Mouse (Mus musculus): ENCODE data around the gene 3100002H09Rik.

DNA sequence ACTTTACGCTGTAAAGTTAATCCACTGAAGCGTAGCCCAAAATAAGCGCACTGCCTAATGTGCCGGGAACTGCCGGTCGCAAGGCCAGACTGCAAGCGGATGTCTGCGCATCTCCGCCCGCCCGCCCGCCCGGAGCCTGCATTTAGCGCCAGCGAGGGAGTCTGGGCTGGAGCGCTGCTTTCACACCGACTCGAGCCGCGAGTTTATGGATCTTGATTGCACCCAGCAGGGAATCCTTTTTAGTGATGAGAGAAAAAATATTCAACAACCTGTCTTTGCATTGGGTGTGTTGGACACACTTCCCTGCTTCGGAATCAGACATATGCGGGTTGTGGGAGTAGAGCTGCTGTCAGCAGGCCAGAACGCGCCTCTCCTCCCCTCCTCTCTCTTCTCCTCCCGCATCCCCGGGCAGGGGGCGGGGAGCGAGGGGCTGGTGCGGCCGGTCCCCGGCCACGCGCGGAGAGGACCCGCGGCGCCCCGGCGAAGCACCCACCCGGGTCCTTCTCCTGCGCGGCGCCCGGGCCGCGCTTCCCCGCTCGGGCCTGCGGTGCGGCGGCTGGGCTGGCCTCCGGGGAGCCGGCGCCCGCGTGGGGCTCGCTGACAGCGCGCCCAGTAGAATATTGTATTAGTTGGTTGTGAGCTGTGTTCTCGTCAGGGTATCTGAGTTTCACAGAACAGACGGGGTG lies 35.2 kb downstream of the 3100002H09Rik start:
- TF ChIP-seq CTCF (IDR thresholded peaks at IDR 0.05; ENCODE audit: low read depth, low read length) (no peak), POLR2A (IDR thresholded peaks at IDR 0.05; ENCODE audit: borderline replicate concordance, low read depth, low read length) (no peak)

Measured in bone marrow macrophage, adult 2 months (primary cell).